Mouse (Mus musculus): ENCODE results near the gene Mpnd.

DNA sequence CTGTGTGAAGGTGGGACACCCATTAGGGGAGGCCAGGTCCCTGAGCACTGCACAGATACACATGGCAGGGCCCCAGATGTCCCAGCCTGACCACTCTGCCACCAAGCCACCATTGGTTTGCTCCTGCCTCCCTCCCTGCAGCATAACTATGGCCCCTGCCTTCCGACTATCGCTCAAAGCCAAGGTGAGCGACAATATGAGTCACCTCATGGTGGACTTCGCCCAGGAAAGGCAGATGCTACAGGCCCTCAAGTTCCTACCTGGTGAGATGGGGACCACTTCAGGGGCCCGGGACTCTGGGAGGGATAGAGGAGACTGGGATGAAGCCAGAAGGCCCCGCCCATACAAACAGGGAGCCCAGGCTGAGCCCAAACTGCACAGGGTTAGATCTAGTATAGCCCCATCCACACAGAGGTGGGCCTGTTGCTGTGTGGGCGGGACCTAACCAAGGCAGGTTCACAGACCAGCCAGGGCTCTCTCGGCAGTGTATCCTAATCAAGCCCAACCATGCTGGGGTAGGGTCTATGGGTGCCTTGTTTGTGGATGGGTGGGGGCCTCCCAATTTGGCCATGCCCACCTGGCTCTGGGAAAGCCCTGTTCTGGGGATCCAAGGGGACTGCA, 15.1 kb upstream of the Mpnd start:
- TF ChIP-seq CTCF (IDR thresholded peaks at IDR 0.05; ENCODE audit: extremely low read depth, insufficient read length, insufficient replicate concordance, low read depth, low read length) (no peak), POLR2A (IDR thresholded peaks at IDR 0.05; ENCODE audit: low read depth, low read length) (no peak)
